Mouse (Mus musculus) left cerebral cortex, adult 2 months (tissue): ENCODE results near the gene Nfib. TPM values are rescaled to one million over a fixed set of nuclear protein-coding genes. Genes with fewer than 3 reads are reported as not detected.
A peak's percentile ranks its signal among the peaks of the same experiment; 100 is the strongest.

Experiments
- DNase-seq, 2 experiments: peaks; one replicate each; pipeline ENCODE4 v3.0.0; 2021 to 2022; ENCODE audit warnings: low spot score in 2 of 2, mixed read lengths in 1 of 2; ENCODE audit errors: extremely low spot score in 1 of 2
- H3K27ac ChIP-seq: fragments of 200-600 bp; 2 replicates; pipeline ENCODE4 v1.8.1; 2022
- H3K4me3 ChIP-seq: fragments of 200-600 bp; 2 replicates; pipeline ENCODE4 v1.8.1; 2022
- CTCF ChIP-seq: fragments of 200-600 bp; IDR thresholded peaks from 2 replicates; pipeline ENCODE4 v1.8.1; 2022; ENCODE audit warnings: antibody characterized with exemption, mild to moderate bottlenecking, moderate library complexity
- intact Hi-C: fragments of 180-260 bp; cut with DNase I; formaldehyde crosslinking; loops from one replicate; pipeline ENCODE4 v1.15.1; 2025
- total RNA-seq, 2 experiments: library from RNA; stranded (reverse); gene quantifications; 2 replicates each; pipeline ENCODE4 v1.2.3; 2021

Gene Nfib
- total RNA-seq, 2 experiments from 2014 or later, result 83.8 to 90.1 TPM

DNA sequence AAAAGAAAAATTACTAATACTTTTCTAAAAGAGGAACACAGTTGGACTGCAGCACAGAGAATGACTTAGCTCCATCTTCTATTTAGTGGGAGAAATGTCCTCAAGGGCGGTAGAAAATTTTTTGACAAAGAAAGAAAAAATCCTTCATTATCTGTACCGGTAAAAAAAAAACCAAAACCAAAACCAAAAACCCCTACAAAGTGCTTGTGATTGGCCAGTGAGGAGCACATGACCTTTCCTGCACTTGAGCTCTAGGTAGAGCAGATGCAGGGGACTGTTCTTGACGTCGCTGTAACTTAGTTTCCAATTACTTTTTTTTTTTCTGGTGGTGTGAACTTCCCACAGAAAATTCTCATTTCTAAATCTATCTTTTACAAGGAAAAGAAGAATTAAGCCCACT lies 384.5 kb downstream of the Nfib start:
- TF ChIP-seq CTCF, result no peak
- intact Hi-C loops, result no loop called here
- Histone ChIP-seq H3K4me3 (no peak overlapping the region), H3K27ac (no peak overlapping the region)
- DNase-seq, result no peak

DNA sequence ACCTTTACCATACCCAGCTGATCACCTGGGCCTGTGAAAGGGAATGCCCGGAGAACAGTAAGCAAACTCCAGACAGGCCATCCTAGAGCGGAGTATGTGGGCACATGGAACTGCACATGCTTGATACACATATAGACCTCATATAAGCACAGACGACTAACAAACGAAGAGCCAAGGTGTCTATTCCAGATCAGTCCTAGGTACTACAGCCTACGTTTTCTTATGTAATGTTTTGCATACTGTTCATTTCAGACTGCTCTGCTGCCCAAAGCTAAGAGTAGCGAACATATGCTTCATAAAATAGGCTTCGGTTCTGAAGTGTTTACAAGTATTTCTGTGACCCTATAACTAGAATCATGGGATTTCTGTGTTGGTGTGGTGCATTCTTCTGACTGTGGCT lies 386.2 kb downstream of the Nfib start:
- intact Hi-C loops, result no loop called here
- DNase-seq, result no peak
- no peak overlapping the region for H3K4me3 ChIP-seq
- no peak for TF ChIP-seq CTCF
- H3K27ac ChIP-seq, result no peak overlapping the region

GRCm38 (mm10) chr4:82316168-82316567 lies 389.4 kb downstream of the Nfib start:
- no peak for DNase-seq
- Histone ChIP-seq H3K4me3 (no peak overlapping the region), H3K27ac (no peak overlapping the region)
- no peak for TF ChIP-seq CTCF
- intact Hi-C loops, result no loop called here

- intact Hi-C loops, result no loop called here
- H3K4me3 ChIP-seq, result no peak overlapping the region
- TF ChIP-seq CTCF, result no peak
- no peak for DNase-seq
- no peak overlapping the region for H3K27ac ChIP-seq
Observed at GRCm38 (mm10) chr4:82315710-82316109, 389.8 kb downstream of the Nfib start.

- no peak overlapping the region for H3K4me3 ChIP-seq
- intact Hi-C loops, result no loop called here
- TF ChIP-seq CTCF, result no peak
- peak overlapping the region; percentile 33; the same call in 1 of the 2 replicates for H3K27ac ChIP-seq
- DNase-seq, result no peak
Observed at GRCm38 (mm10) chr4:82310924-82311734, 394.4 kb downstream of the Nfib start.

GRCm38 (mm10) chr4:82306045-82306444 lies 399.5 kb downstream of the Nfib start:
- intact Hi-C loops, result no loop called here
- Histone ChIP-seq H3K27ac (no peak overlapping the region), H3K4me3 (no peak overlapping the region)
- no peak for TF ChIP-seq CTCF
- DNase-seq, result no peak

DNA sequence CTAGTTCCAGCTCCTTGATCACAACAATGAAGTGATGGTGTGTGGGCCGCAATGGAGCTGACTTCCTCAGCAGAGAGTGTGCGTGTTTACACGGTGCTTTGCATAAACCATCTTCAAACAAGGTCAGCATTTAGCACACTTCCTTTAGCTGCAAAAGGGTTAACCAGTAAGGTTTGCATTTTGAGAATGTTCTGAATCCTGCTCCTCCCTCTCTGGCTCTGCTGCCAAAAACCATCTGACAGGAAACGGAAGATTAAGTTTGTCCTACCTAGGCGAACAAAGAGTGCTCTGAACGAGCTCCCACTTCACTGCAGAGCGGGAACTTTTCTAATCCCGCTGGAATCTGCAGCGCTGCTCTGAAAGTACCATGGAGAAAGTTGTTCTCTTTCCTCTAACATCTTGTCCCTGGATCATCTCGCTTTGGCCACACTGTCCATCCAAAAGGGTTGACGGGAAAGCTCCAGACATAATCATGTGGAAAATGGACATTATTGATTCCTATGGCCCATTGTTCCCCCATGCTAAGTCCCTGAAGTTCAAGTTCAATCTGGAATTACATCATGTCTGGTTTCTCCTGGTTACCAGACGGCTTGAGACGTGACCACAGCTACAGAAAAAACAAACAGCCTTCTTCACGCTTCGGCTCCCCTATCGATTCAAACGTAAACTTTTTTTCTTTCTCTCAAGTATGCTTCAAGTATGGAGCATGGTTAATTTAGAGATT lies 401.2 kb downstream of the Nfib start:
- intact Hi-C loops, result loop anchor here (5.0 kb wide), 1 partner anchor 203 kb away; no protein-coding TSS in a partner anchor
- DNase-seq, result no peak
- TF ChIP-seq CTCF, result no peak
- Histone ChIP-seq H3K27ac (peak overlapping the region; percentile 58), H3K4me3 (peak overlapping the region; percentile 24; the same call in 1 of the 2 replicates)

DNA sequence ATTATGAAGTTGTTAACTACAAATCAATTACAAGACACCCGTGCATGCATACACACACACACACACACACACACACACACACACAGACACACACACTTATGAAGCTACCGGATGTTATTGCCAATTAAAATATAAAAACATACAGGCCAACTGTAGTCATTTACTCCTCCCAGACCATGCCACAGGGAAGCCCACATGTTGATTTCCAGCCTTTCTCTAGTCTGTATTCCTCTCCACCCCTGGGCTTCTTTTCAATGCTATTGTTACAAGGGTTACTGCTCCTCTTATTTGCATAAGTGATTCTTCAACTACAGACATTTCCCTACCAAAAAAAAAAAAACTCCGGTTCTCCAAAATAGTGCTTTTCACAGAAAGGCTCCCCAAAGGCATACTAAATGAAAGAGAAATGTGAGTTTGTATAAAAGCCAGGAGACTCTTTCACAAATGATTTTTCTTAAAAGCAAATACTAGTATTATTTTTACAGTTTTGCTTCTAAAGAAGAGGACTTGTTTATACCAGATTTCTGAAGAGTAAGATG lies 402.1 kb downstream of the Nfib start:
- peak overlapping the region; percentile 30; the same call in 1 of the 2 replicates for H3K27ac ChIP-seq
- intact Hi-C loops, result loop anchor here (5.0 kb wide), 1 partner anchor 204 kb away; no protein-coding TSS in a partner anchor
- H3K4me3 ChIP-seq, result no peak overlapping the region
- no peak for DNase-seq
- TF ChIP-seq CTCF, result no peak

DNA sequence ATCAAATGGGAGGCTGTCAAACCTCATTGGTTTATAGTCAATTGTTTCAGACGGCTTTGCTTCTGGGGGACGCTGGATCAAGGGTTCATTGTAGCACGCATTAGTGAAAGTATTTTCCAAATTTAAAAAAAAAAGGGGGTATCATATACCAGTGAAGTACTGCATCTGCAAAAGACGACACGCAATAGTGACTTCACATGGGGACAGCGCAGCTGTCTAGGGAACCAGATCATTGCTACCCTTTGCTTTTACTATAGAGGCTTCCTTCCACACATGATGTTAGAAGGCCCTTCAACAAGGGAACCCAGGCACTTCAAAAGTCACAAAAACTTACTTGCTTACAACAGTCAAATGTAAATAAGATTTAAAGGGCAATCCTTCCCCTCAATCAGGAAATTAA lies 402.6 kb downstream of the Nfib start:
- Histone ChIP-seq H3K4me3 (no peak overlapping the region), H3K27ac (0 out of 2 replicates have a peak overlapping the region, but pooled peaks have one; percentile 28)
- intact Hi-C loops, result loop anchor here (5.0 kb wide), 1 partner anchor 204 kb away; no protein-coding TSS in a partner anchor
- no peak for TF ChIP-seq CTCF
- DNase-seq, result no peak

DNA sequence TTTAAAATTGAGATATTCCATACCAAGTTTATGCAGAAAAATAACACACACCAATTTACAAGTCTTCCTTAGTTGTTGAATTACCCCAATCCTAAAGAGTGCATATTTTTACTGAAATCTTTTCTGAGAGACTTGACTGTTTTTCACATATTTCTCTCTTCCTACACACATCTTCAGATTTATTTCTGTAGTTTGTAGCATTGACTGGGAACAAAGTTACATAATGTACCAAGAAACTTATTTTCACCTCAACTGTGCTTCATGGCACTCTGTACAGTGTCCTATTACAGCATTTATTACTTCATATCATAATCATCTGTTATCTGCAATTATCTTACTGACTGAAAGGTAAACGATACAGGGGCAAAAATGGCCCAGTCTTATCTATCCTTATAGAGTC lies 406.9 kb downstream of the Nfib start:
- Histone ChIP-seq H3K4me3 (no peak overlapping the region), H3K27ac (peak overlapping the region; percentile 72)
- DNase-seq, result no peak
- intact Hi-C loops, result loop anchor here (10.0 kb wide), 1 partner anchor 274 kb away; no protein-coding TSS in a partner anchor
- TF ChIP-seq CTCF, result no peak

DNA sequence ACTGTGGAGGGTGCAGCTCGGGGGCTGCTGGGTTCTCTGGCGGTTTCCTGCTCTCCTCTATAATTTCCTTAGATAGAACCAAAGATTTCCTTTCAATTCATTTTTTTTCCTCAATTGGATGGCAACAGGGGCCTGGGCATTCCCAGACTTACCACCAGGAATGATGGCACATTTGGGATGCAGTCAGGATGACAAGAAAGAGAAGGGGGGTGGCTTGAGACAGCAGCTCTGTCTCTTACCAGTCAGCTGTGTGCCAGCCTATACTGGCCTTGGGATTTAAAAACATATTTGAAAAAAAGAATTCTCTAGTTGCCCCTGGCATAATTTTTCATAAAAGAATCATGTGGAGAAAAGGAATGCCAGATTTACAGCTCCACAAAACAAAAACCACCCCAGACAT lies 408.0 kb downstream of the Nfib start:
- no peak for DNase-seq
- intact Hi-C loops, result loop anchor here (10.0 kb wide), 1 partner anchor 273 kb away; no protein-coding TSS in a partner anchor
- no peak; the same call in 1 of the 2 replicates for TF ChIP-seq CTCF
- Histone ChIP-seq H3K27ac (peak overlapping the region; percentile 72), H3K4me3 (no peak overlapping the region)

DNA sequence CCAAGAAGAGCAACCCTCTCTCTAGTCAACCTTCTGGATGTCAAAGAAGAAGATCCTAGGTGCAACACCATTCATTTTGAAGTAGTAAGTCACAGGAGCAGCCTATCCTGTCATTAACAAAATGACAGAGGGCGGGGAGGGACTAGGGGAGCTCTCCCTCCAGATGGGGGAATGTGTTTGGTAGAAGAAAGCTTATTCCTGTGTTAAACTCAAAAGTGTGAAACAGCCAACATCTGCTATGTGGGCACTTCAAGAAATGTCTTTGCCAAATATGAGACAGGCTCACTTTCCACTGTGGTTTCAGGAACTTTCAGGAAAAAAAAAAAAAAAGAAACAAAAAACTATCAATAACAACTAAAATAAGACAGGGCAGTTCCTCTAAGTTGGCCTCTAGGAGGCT lies 411.5 kb downstream of the Nfib start:
- Histone ChIP-seq H3K27ac (no peak overlapping the region), H3K4me3 (no peak overlapping the region)
- TF ChIP-seq CTCF, result peak; percentile 19
- intact Hi-C loops, result loop anchor here (1.0 to 10.0 kb wide), 3 partner anchors 248 to 728 kb away; no protein-coding TSS in a partner anchor
- peak; percentile 19 to 28 for DNase-seq
